Mouse (Mus musculus) layer of hippocampus, adult 2 months (tissue): ENCODE results near the gene Farp1. TPM values are rescaled to one million over a fixed set of nuclear protein-coding genes. Genes with fewer than 3 reads are reported as not detected.
A peak's percentile ranks its signal among the peaks of the same experiment; 100 is the strongest.
"Not testable (repeated sequence)": the region's sequence is repeated elsewhere in the genome, so short reads cannot be mapped to it uniquely, and the experiment has no call there.

Experiments
- DNase-seq, 2 experiments: peaks; one replicate each; pipeline ENCODE4 v3.0.0; 2022; ENCODE audit warnings: low spot score in 2 of 2
- H3K27ac ChIP-seq: fragments of 200-600 bp; 2 replicates; pipeline ENCODE4 v1.8.1; 2022
- H3K4me3 ChIP-seq: fragments of 200-600 bp; 2 replicates; pipeline ENCODE4 v1.8.1; 2022; ENCODE audit warnings: mild to moderate bottlenecking
- CTCF ChIP-seq: fragments of 200-600 bp; conservative IDR thresholded peaks from 2 replicates; pipeline ENCODE4 v1.8.1; 2022; ENCODE audit warnings: antibody characterized with exemption, mild to moderate bottlenecking, moderate library complexity
- total RNA-seq, 2 experiments: library from RNA; stranded (reverse); gene quantifications; 2 replicates each; pipeline ENCODE4 v1.2.3; 2021

The Farp1 gene
- total RNA-seq, 2 experiments from 2014 or later = 102 TPM

GRCm38 (mm10) chr14:121036612-121037221, 1.7 kb downstream of the Farp1 start:
- H3K27ac ChIP-seq = peak overlapping the region; percentile 93
- DNase-seq = no peak
- H3K4me3 ChIP-seq = peak overlapping the region; percentile 88
- no peak for TF ChIP-seq CTCF

- Histone ChIP-seq H3K27ac (peak overlapping the region; percentile 93), H3K4me3 (peak overlapping the region; percentile 88)
- DNase-seq = no peak
- no peak for TF ChIP-seq CTCF
Measured at GRCm38 (mm10) chr14:121037276-121037675, 2.3 kb downstream of the Farp1 start.

- Histone ChIP-seq H3K27ac (peak overlapping the region; percentile 36; the same call in 1 of the 2 replicates), H3K4me3 (no peak overlapping the region)
- DNase-seq = no peak
- no peak for TF ChIP-seq CTCF
Measured at GRCm38 (mm10) chr14:121038676-121039075, 3.7 kb downstream of the Farp1 start.

GRCm38 (mm10) chr14:121044145-121044544, 9.1 kb downstream of the Farp1 start:
- no peak for DNase-seq
- no peak overlapping the region for H3K4me3 ChIP-seq
- 0 out of 2 replicates have a peak, but pooled peaks have one; percentile 5 for TF ChIP-seq CTCF
- no peak overlapping the region for H3K27ac ChIP-seq

- no peak overlapping the region for H3K27ac ChIP-seq
- no peak for TF ChIP-seq CTCF
- H3K4me3 ChIP-seq = no peak overlapping the region
- DNase-seq = no peak
Measured at GRCm38 (mm10) chr14:121046313-121046961, 11.4 kb downstream of the Farp1 start.

GRCm38 (mm10) chr14:121047780-121048179, 12.8 kb downstream of the Farp1 start:
- DNase-seq = no peak
- TF ChIP-seq CTCF = no peak
- Histone ChIP-seq H3K4me3 (no peak overlapping the region), H3K27ac (no peak overlapping the region)

- not testable (repeated sequence) for DNase-seq, H3K4me3 ChIP-seq, H3K27ac ChIP-seq
Measured at GRCm38 (mm10) chr14:121051002-121051401, 16.0 kb downstream of the Farp1 start.

- Histone ChIP-seq H3K4me3 (no peak overlapping the region), H3K27ac (peak overlapping the region; percentile 64)
- no peak for TF ChIP-seq CTCF
- no peak for DNase-seq
Measured at GRCm38 (mm10) chr14:121053020-121053518, 18.1 kb downstream of the Farp1 start.

- no peak for TF ChIP-seq CTCF
- H3K4me3 ChIP-seq = no peak overlapping the region
- peak overlapping the region; percentile 64; the same call in 1 of the 2 replicates for H3K27ac ChIP-seq
- DNase-seq = no peak
Measured at GRCm38 (mm10) chr14:121054062-121054461, 19.1 kb downstream of the Farp1 start.

- DNase-seq = no peak
- TF ChIP-seq CTCF = no peak
- Histone ChIP-seq H3K27ac (no peak overlapping the region), H3K4me3 (no peak overlapping the region)
Measured at GRCm38 (mm10) chr14:121057750-121058149, 22.8 kb downstream of the Farp1 start.

- no peak for DNase-seq
- no peak for TF ChIP-seq CTCF
- Histone ChIP-seq H3K27ac (no peak overlapping the region), H3K4me3 (no peak overlapping the region)
Measured at GRCm38 (mm10) chr14:121058481-121058880, 23.5 kb downstream of the Farp1 start.

GRCm38 (mm10) chr14:121059266-121059665, 24.3 kb downstream of the Farp1 start:
- Histone ChIP-seq H3K4me3 (no peak overlapping the region), H3K27ac (peak overlapping the region; percentile 11; the same call in 1 of the 2 replicates)
- TF ChIP-seq CTCF = no peak
- DNase-seq = no peak

GRCm38 (mm10) chr14:121060484-121060883, 25.5 kb downstream of the Farp1 start:
- Histone ChIP-seq H3K4me3 (no peak overlapping the region), H3K27ac (no peak overlapping the region)
- no peak for DNase-seq
- TF ChIP-seq CTCF = no peak

GRCm38 (mm10) chr14:121061686-121062085, 26.7 kb downstream of the Farp1 start:
- Histone ChIP-seq H3K4me3 (no peak overlapping the region), H3K27ac (peak overlapping the region; percentile 33)
- no peak for TF ChIP-seq CTCF
- DNase-seq = no peak
